Mouse (Mus musculus) small intestine, adult 2 months (tissue): ENCODE data around the gene Mcl1.
"Not testable (repeated sequence)": the region's sequence is repeated elsewhere in the genome, so short reads cannot be mapped to it uniquely, and the experiment has no call there.

Experiments used
- CTCF ChIP-seq: fragments of 200-500 bp; IDR thresholded peaks from 2 replicates; pipeline ENCODE4 v1.5.1; 2012; ENCODE audit warnings: low read depth, mild to moderate bottlenecking, control low read depth, inconsistent platforms, low read length, moderate library complexity, mixed read lengths; ENCODE audit not compliant: insufficient replicate concordance, insufficient read length; ENCODE audit errors: extremely low read depth
- POLR2A ChIP-seq: fragments of 200-500 bp; IDR thresholded peaks from 2 replicates; pipeline ENCODE4 v1.6.1; 2012; ENCODE audit warnings: low read depth, mild to moderate bottlenecking, control low read depth, inconsistent platforms, low read length, moderate library complexity

- TF ChIP-seq CTCF, POLR2A: not testable (repeated sequence)
Measured at GRCm38 (mm10) chr3:95623991-95624515, 34.5 kb upstream of the Mcl1 start.
